Mouse (Mus musculus) liver, embryonic 14.5 days (tissue): ENCODE results near the gene Gtf2e1. TPM values are rescaled to one million over a fixed set of nuclear protein-coding genes. Genes with fewer than 3 reads are reported as not detected.

Experiments used
- ATAC-seq: fragments of 200-750 bp; cut with Nextera tagmentation; 2 replicates; pipeline ENCODE4 v1.8.0; 2017; ENCODE audit warnings: moderate number of reproducible peaks, mild to moderate bottlenecking, moderate library complexity; ENCODE audit not compliant: insufficient read depth
- DNase-seq, 3 experiments: peaks; one replicate each; pipeline ENCODE4 v3.0.0-alpha.2; 2012 to 2013; ENCODE audit warnings: low read depth in 3 of 3, low spot score in 3 of 3
- H3K27ac ChIP-seq: fragments of 300-500 bp; sonication (generic); 2 replicates; pipeline ENCODE4 v1.5.1; 2014; ENCODE audit warnings: moderate library complexity, mild to moderate bottlenecking, control low read depth, inconsistent platforms
- H3K27me3 ChIP-seq: fragments of 300-500 bp; sonication (generic); 2 replicates; pipeline ENCODE4 v1.6.1; 2014; ENCODE audit warnings: mild to moderate bottlenecking, low read length, moderate library complexity; ENCODE audit not compliant: control insufficient read depth, insufficient read depth
- H3K36me3 ChIP-seq: fragments of 300-500 bp; sonication (generic); replicated peaks from 2 replicates; pipeline ENCODE4 v1.6.1; 2014; ENCODE audit warnings: low read depth; ENCODE audit not compliant: control insufficient read depth, insufficient read depth
- H3K4me1 ChIP-seq, 2 experiments: fragments of 200-500 bp in 1 of 2; fragments of 300-500 bp in 1 of 2; sonication (generic) in 1 of 2; replicated peaks; 2 replicates each; pipeline ENCODE4 v1.6.1; 2012 to 2014; ENCODE audit warnings: antibody characterized with exemption in 1 of 2, inconsistent platforms in 1 of 2, low read length in 1 of 2; ENCODE audit not compliant: control insufficient read depth in 2 of 2, insufficient read depth in 2 of 2
- H3K4me2 ChIP-seq: fragments of 300-500 bp; sonication (generic); 2 replicates; pipeline ENCODE4 v1.6.1; 2014; ENCODE audit warnings: low read depth, mild to moderate bottlenecking, control low read depth, moderate library complexity
- H3K4me3 ChIP-seq, 2 experiments: fragments of 200-500 bp in 1 of 2; fragments of 300-500 bp in 1 of 2; sonication (generic) in 1 of 2; 2 replicates each; pipeline ENCODE4 v1.5.1; 2012 to 2014; ENCODE audit warnings: low read depth in 2 of 2, low read length in 2 of 2, mild to moderate bottlenecking in 2 of 2, control low read depth in 1 of 2, inconsistent platforms in 1 of 2, moderate library complexity in 1 of 2; ENCODE audit not compliant: insufficient read depth in 1 of 2
- H3K9ac ChIP-seq: fragments of 300-500 bp; sonication (generic); replicated peaks from 2 replicates; pipeline ENCODE4 v1.6.1; 2014; ENCODE audit warnings: mild to moderate bottlenecking, control low read depth, moderate library complexity
- H3K9me3 ChIP-seq: fragments of 300-500 bp; sonication (generic); 2 replicates; pipeline ENCODE4 v1.6.1; 2016; ENCODE audit warnings: low read length, mixed read lengths; ENCODE audit not compliant: control insufficient read depth
- CTCF ChIP-seq: IDR thresholded peaks from 2 replicates; pipeline ENCODE4 v1.5.1; 2016; ENCODE audit warnings: antibody characterized with exemption, low read depth, control low read depth
- EP300 ChIP-seq: IDR thresholded peaks from 2 replicates; pipeline ENCODE4 v1.6.1; 2016; ENCODE audit warnings: antibody characterized with exemption, low read depth
- WGBS: fragments of 180-500 bp; shearing (Covaris S2); extraction: QIAGEN DNeasy Blood & Tissue Kit; methylation state at CpG from one replicate; pipeline ENCODE4 v1.1.7; 2014; ENCODE audit not compliant: insufficient replicate concordance; 5-methylcytosine and 5-hydroxymethylcytosine counted together
- polyA plus RNA-seq, 2 experiments: library from polyadenylated mRNA; depleted of rRNA in 1 of 2; stranded (reverse) in 1 of 2; unstranded in 1 of 2; fragments of >200 nt; fragmentation: Nextera tagmentation in 1 of 2; extraction: Ambion mirVana in 1 of 2; gene quantifications; 2 replicates each; pipeline versions ENCODE4 v1.2.1 to v1.2.3; 2012 to 2014

Gene Gtf2e1
- polyA plus RNA-seq, 2 experiments: 6.6 to 8.6 TPM

- no peak for DNase-seq
- Histone ChIP-seq H3K9me3 (peaks cover 5% of the 10 kb centered on the region; the same call in 1 of the 2 replicates), H3K9ac (no peak overlapping the region), H3K4me1 (no peaks in the 10 kb centered on the region; a peak in 1 of 4 replicates), H3K36me3 (peaks cover 12% of the 10 kb centered on the region), H3K27me3 (no peaks in the 10 kb centered on the region), H3K27ac (no peak overlapping the region), H3K4me2 (no peak overlapping the region), H3K4me3 (no peak overlapping the region)
- WGBS: 72% methylated on average over 7 of the region's 7 CpGs
- TF ChIP-seq CTCF: no peak
- no peak for TF ChIP-seq EP300
- no peak for ATAC-seq
These were observed 17.4 kb downstream of the Gtf2e1 start for GRCm38 (mm10) chr16:37522100-37522697.

GRCm38 (mm10) chr16:37520190-37521040 is 19.2 kb downstream of the Gtf2e1 start:
- 68% methylated on average over 2 of the region's 2 CpGs for WGBS
- no peaks in the 10 kb centered on the region for H3K27me3 ChIP-seq
- ATAC-seq (no peak), DNase-seq (no peak)
- H3K36me3 ChIP-seq: peaks cover 12% of the 10 kb centered on the region
- TF ChIP-seq CTCF: no peak
- no peak for TF ChIP-seq EP300
- peaks cover 5% of the 10 kb centered on the region; the same call in 1 of the 2 replicates for H3K9me3 ChIP-seq
- H3K4me1 ChIP-seq: no peaks in the 10 kb centered on the region
- no peak overlapping the region for H3K4me2 ChIP-seq
- H3K27ac ChIP-seq: no peak overlapping the region
- H3K4me3 ChIP-seq: no peak overlapping the region
- no peak overlapping the region for H3K9ac ChIP-seq

- ATAC-seq (no peak), DNase-seq (no peak)
- 78% methylated on average over 1 of the region's 1 CpGs for WGBS
- Histone ChIP-seq H3K4me3 (no peak overlapping the region), H3K27ac (no peak overlapping the region), H3K9me3 (peaks cover 5% of the 10 kb centered on the region; the same call in 1 of the 2 replicates), H3K9ac (no peak overlapping the region), H3K4me1 (no peaks in the 10 kb centered on the region), H3K36me3 (peaks cover 12% of the 10 kb centered on the region), H3K27me3 (no peaks in the 10 kb centered on the region), H3K4me2 (no peak overlapping the region)
- TF ChIP-seq CTCF (no peak), EP300 (no peak)
These were observed 19.9 kb downstream of the Gtf2e1 start for GRCm38 (mm10) chr16:37519721-37520120.

- TF ChIP-seq EP300: no peak
- H3K4me3 ChIP-seq: no peak overlapping the region
- H3K4me1 ChIP-seq: no peaks in the 10 kb centered on the region
- H3K9me3 ChIP-seq: peaks cover under 1% of the 10 kb centered on the region; the same call in 1 of the 2 replicates
- H3K4me2 ChIP-seq: no peak overlapping the region
- H3K36me3 ChIP-seq: peaks cover 12% of the 10 kb centered on the region
- 55% methylated on average over 2 of the region's 2 CpGs for WGBS
- no peaks in the 10 kb centered on the region for H3K27me3 ChIP-seq
- DNase-seq (no peak), ATAC-seq (no peak)
- H3K9ac ChIP-seq: no peak overlapping the region
- H3K27ac ChIP-seq: no peak overlapping the region
These were observed 20.9 kb downstream of the Gtf2e1 start for GRCm38 (mm10) chr16:37518662-37519061.

GRCm38 (mm10) chr16:37517596-37518211 is 21.9 kb downstream of the Gtf2e1 start:
- Histone ChIP-seq H3K36me3 (peaks cover 8% of the 10 kb centered on the region), H3K27ac (no peak overlapping the region), H3K9ac (no peak overlapping the region), H3K4me1 (no peaks in the 10 kb centered on the region), H3K27me3 (no peaks in the 10 kb centered on the region), H3K4me3 (no peak overlapping the region), H3K4me2 (no peak overlapping the region), H3K9me3 (no peaks in the 10 kb centered on the region)
- WGBS: 72% methylated on average over 4 of the region's 4 CpGs
- TF ChIP-seq CTCF: no peak
- TF ChIP-seq EP300: no peak
- DNase-seq (no peak), ATAC-seq (no peak)
